Mouse (Mus musculus) CH12.LX (cell line): Measurements from ENCODE around the gene Tmcc1. TPM values are rescaled to one million over a fixed set of nuclear protein-coding genes. Genes with fewer than 3 reads are reported as not detected.
A peak's percentile ranks its signal among the peaks of the same experiment; 100 is the strongest.

Experiments
- DNase-seq: peaks from one replicate; pipeline ENCODE4 v3.0.0-alpha.2; 2013; ENCODE audit errors: extremely low read depth
- H3K27ac ChIP-seq: 2 replicates; pipeline ENCODE4 v1.5.1; 2012; ENCODE audit warnings: low read depth, mild to moderate bottlenecking, control low read depth, moderate library complexity; ENCODE audit not compliant: insufficient read depth
- H3K27me3 ChIP-seq: replicated peaks from 2 replicates; pipeline ENCODE3; 2012; ENCODE audit warnings: inconsistent platforms
- H3K36me3 ChIP-seq, 2 experiments: replicated peaks in 1 of 2; 2 replicates each; pipeline versions ENCODE3 to v1.6.1; 2012; ENCODE audit warnings: inconsistent platforms in 1 of 2, low read length in 1 of 2, mild to moderate bottlenecking in 1 of 2, mixed read lengths in 1 of 2, moderate library complexity in 1 of 2; ENCODE audit not compliant: control insufficient read depth in 1 of 2, insufficient read depth in 1 of 2
- H3K4me1 ChIP-seq, 2 experiments: 2 replicates each; pipeline ENCODE4 v1.6.1; 2012; ENCODE audit warnings: inconsistent platforms in 1 of 2, moderate library complexity in 1 of 2; ENCODE audit not compliant: insufficient read depth in 2 of 2, control insufficient read depth in 1 of 2
- H3K4me2 ChIP-seq: 2 replicates; pipeline ENCODE4 v1.6.1; 2012; ENCODE audit warnings: low read depth, mild to moderate bottlenecking, control low read depth; ENCODE audit not compliant: poor library complexity, insufficient read depth, severe bottlenecking
- H3K4me3 ChIP-seq, 3 experiments: fragments of 150-350 bp in 1 of 3; sonication (generic) in 1 of 3; replicated peaks in 1 of 3; 2 replicates each; pipeline versions ENCODE3 to v1.5.1; 2011 to 2012; ENCODE audit warnings: low read depth in 2 of 3, low read length in 2 of 3, mild to moderate bottlenecking in 2 of 3, moderate library complexity in 2 of 3, control low read depth in 1 of 3, improper control_type of control experiment in 1 of 3, inconsistent platforms in 1 of 3, mixed read lengths in 1 of 3; ENCODE audit not compliant: poor library complexity in 1 of 3
- H3K79me2 ChIP-seq: replicated peaks from 2 replicates; pipeline ENCODE4 v1.6.1; 2012; ENCODE audit warnings: mild to moderate bottlenecking, moderate library complexity; ENCODE audit not compliant: control insufficient read depth, poor library complexity, insufficient read depth, severe bottlenecking; ENCODE audit errors: extremely low read depth
- H3K9ac ChIP-seq: 2 replicates; pipeline ENCODE4 v1.6.1; 2012; ENCODE audit warnings: low read depth, mild to moderate bottlenecking, control low read depth, moderate library complexity; ENCODE audit not compliant: insufficient read depth
- H3K9me3 ChIP-seq: replicated peaks from 2 replicates; pipeline ENCODE3; 2012; ENCODE audit warnings: low read length, inconsistent platforms, mixed read lengths
- CTCF ChIP-seq, 2 experiments: IDR thresholded peaks in 1 of 2; conservative IDR thresholded peaks in 1 of 2; 2 replicates each; pipeline ENCODE4 v1.5.1; 2011 to 2012; ENCODE audit warnings: low read depth in 2 of 2, low read length in 2 of 2, improper control_type of control experiment in 1 of 2, inconsistent platforms in 1 of 2, mild to moderate bottlenecking in 1 of 2, moderate library complexity in 1 of 2
- ETS1 ChIP-seq: conservative IDR thresholded peaks from 2 replicates; pipeline ENCODE4 v1.6.1; 2012; ENCODE audit warnings: low read depth, mild to moderate bottlenecking, inconsistent platforms, low read length, improper control_type of control experiment, moderate library complexity
- HCFC1 ChIP-seq: IDR thresholded peaks from 2 replicates; pipeline ENCODE4 v1.6.1; 2012; ENCODE audit warnings: low read depth, mild to moderate bottlenecking, inconsistent platforms, low read length, improper control_type of control experiment
- IRF4 ChIP-seq: IDR thresholded peaks from 2 replicates; pipeline ENCODE4 v1.6.1; 2014; ENCODE audit warnings: low read depth, mild to moderate bottlenecking, inconsistent platforms, low read length, improper control_type of control experiment
- JUND ChIP-seq: conservative IDR thresholded peaks from 2 replicates; pipeline ENCODE4 v1.6.1; 2011; ENCODE audit warnings: low read depth, low read length, improper control_type of control experiment
- MXI1 ChIP-seq: IDR thresholded peaks from 2 replicates; pipeline ENCODE4 v1.6.1; 2011; ENCODE audit warnings: mild to moderate bottlenecking, low read depth, low read length, improper control_type of control experiment
- NRF1 ChIP-seq: IDR thresholded peaks from 2 replicates; pipeline ENCODE4 v1.6.1; 2014; ENCODE audit warnings: low read depth, mild to moderate bottlenecking, inconsistent platforms, low read length, improper control_type of control experiment, moderate library complexity
- POLR2A ChIP-seq: IDR thresholded peaks from 2 replicates; pipeline ENCODE4 v1.6.1; 2011; ENCODE audit warnings: low read depth, mild to moderate bottlenecking, improper control_type of control experiment, low read length
- RAD21 ChIP-seq: IDR thresholded peaks from 2 replicates; pipeline ENCODE4 v1.6.1; 2011; ENCODE audit warnings: low read depth, mild to moderate bottlenecking, low read length, improper control_type of control experiment, moderate library complexity
- SMC3 ChIP-seq: IDR thresholded peaks from 2 replicates; pipeline ENCODE4 v1.6.1; 2011; ENCODE audit warnings: low read depth, low read length, improper control_type of control experiment
- USF1 ChIP-seq: IDR thresholded peaks from 2 replicates; pipeline ENCODE4 v1.6.1; 2014; ENCODE audit warnings: low read depth, mild to moderate bottlenecking, inconsistent platforms, low read length, improper control_type of control experiment
- dilution Hi-C: fragments of 300-500 bp; cut with MboI; formaldehyde crosslinking; loops from 2 replicates; pipeline ENCODE4 v1.14.3; 2020; ENCODE audit warnings: low sequenced_read_pairs; ENCODE audit not compliant: extremely low pct_unique_long_range_greater_than_20kb, extremely low pct_ligation_motif_present
- in situ Hi-C: fragments of 300-500 bp; cut with MboI; formaldehyde crosslinking; loops from 3 replicates; pipeline ENCODE4 v1.14.3; 2019; ENCODE audit warnings: low sequenced_read_pairs, low pct_ligation_motif_present, low pct_unique_long_range_greater_than_20kb, mixed read lengths
- polyA plus RNA-seq: library from polyadenylated mRNA; unstranded; fragments of >175 nt; gene quantifications from 2 replicates; pipeline ENCODE4 v1.2.1, GENCODE M21; 2012; ENCODE audit warnings: low read depth; ENCODE audit not compliant: insufficient read length
- total RNA-seq, 2 experiments: library from RNA; depleted of rRNA; stranded (reverse); fragments of 300-350 nt in 1 of 2; fragments of >200 nt in 1 of 2; gene quantifications; 2 replicates each; pipeline ENCODE4 v1.2.3; 2012 to 2014

Tmcc1 gene
- total and polyA plus RNA-seq, 3 experiments = 3.6 to 60.8 (median 3.7) TPM

DNA sequence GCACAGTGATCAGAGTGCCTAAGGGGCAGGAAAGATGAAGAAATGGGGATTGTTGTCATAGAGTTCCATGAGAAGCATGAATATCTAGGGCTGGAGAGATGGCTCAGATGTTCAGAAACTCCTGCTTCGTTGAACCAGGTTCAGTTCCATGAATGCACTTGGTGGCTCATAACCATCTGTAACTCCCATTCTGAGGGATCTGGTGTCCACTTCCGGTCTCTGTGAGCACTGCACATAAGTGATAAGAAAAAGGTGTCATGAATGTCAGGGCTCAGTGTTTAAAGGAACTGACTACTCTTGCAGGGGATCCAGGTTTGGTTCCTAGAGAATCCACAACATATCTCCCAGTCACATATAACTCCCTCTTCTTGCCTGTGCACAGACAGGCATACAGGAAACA, 6.4 kb upstream of the Tmcc1 start:
- Histone ChIP-seq H3K27me3 (no peaks in the 10 kb centered on the region), H3K4me1 (peaks cover 9 to 32% of the 10 kb centered on the region in 2 experiments), H3K4me2 (no peak overlapping the region), H3K4me3 (no peak overlapping the region), H3K27ac (no peak overlapping the region), H3K79me2 (no peaks in the 10 kb centered on the region), H3K9ac (no peak overlapping the region), H3K36me3 (no peaks in the 10 kb centered on the region), H3K9me3 (no peaks in the 10 kb centered on the region)
- no peak for DNase-seq
- dilution Hi-C loops = no loop called here
- in situ Hi-C loops = loop anchor here (25.0 kb wide), 1 partner anchor 213 kb away; no protein-coding TSS in a partner anchor
- TF ChIP-seq MXI1 = no peak
- no peak for TF ChIP-seq USF1
- no peak for TF ChIP-seq HCFC1
- no peak for TF ChIP-seq CTCF (conservative IDR thresholded peaks at IDR 0.05 in 1 of 2, IDR thresholded peaks at IDR 0.05 in 1 of 2; ENCODE audit: low read depth in 2 of 2, low read length in 2 of 2)
- TF ChIP-seq ETS1 = no peak
- no peak for TF ChIP-seq IRF4

DNA sequence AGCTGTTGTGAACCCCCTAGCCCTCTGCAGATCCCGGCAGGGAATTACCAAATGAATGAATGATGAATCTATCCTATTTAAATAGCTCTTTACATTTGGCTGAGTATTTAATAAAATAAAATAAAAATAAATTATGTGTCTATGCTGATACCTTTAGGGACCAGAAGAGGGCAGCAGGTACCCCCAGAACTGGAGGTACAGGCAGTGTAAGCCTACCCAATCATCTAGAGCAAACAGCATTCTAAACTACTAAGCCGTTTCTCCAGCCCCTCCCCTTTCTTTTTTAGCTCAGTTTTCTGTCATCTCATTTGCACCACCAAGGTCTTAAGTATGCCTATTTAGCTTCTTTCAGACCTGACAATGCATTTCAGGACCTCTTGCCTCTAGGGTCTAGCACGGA, 4.9 kb upstream of the Tmcc1 start:
- no peak overlapping the region for H3K27ac ChIP-seq
- no peaks in the 10 kb centered on the region for H3K27me3 ChIP-seq
- DNase-seq = peak; percentile 60
- dilution Hi-C loops = no loop called here
- TF ChIP-seq RAD21 (peak; percentile 68), POLR2A (no peak), SMC3 (peak; percentile 52), CTCF (conservative IDR thresholded peaks at IDR 0.05 in 1 of 2, IDR thresholded peaks at IDR 0.05 in 1 of 2; ENCODE audit: low read depth in 2 of 2, low read length in 2 of 2) (peak; percentile 47 to 72; a peak in 3 of 4 replicates)
- no peak overlapping the region for H3K4me3 ChIP-seq
- H3K9ac ChIP-seq = no peak overlapping the region
- peaks cover 4 to 28% of the 10 kb centered on the region in 2 experiments; a peak in 3 of 4 replicates for H3K4me1 ChIP-seq
- in situ Hi-C loops = no loop called here
- H3K9me3 ChIP-seq = no peaks in the 10 kb centered on the region
- H3K4me2 ChIP-seq = peak overlapping the region; percentile 54
- H3K36me3 ChIP-seq = no peaks in the 10 kb centered on the region
- H3K79me2 ChIP-seq = no peaks in the 10 kb centered on the region

DNA sequence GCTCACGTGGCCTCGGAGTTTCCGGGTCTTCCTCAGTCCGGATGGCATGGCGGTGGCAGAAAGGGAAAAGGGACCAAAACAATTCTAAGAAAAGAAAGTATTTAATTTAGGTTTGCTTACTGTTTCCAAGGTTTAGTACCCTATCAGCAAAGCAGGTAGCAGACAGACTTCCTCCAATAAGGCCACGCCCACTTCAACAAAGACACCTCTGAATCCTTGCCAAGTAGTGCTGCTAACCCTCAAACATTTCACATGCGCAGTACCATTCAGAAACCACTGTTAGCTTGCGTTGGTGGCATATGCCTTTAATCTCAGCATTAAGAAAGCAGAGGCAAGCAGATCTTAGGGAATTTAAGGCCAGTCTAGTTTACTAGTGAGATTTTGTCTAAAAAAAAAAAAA, 2.5 kb upstream of the Tmcc1 start:
- H3K27ac ChIP-seq = no peak overlapping the region
- no peak overlapping the region for H3K4me2 ChIP-seq
- no peaks in the 10 kb centered on the region for H3K9me3 ChIP-seq
- H3K9ac ChIP-seq = no peak overlapping the region
- 0 out of 2 replicates have a peak, but pooled peaks cover 3% of the 10 kb centered on the region for H3K79me2 ChIP-seq
- in situ Hi-C loops (no loop called here), dilution Hi-C loops (no loop called here)
- no peaks in the 10 kb centered on the region for H3K27me3 ChIP-seq
- H3K4me3 ChIP-seq = no peak overlapping the region
- no peak for TF ChIP-seq NRF1
- TF ChIP-seq JUND = no peak
- H3K36me3 ChIP-seq = no peaks in the 10 kb centered on the region
- peaks cover 4 to 31% of the 10 kb centered on the region in 2 experiments; a peak in 3 of 4 replicates for H3K4me1 ChIP-seq
- DNase-seq = no peak
